Mouse (Mus musculus): Measurements from ENCODE around the gene Hoxc11.

The Hoxc11 gene

GRCm38 (mm10) chr15:102954192-102955006 is at the start of gene Hoxc11:
TSS of gene Hoxc11 (plus strand) at chr15:102954427.
- no peak for DNase-seq (ENCODE audit: low read depth, low spot score)

GRCm38 (mm10) chr15:102904946-102905345 is 49.3 kb upstream of the Hoxc11 start:
- peak; percentile 66 for DNase-seq (ENCODE audit: low read depth, low spot score)

- no peak for DNase-seq (ENCODE audit: low read depth, low spot score)
Observed at GRCm38 (mm10) chr15:102909536-102909935, 44.7 kb upstream of the Hoxc11 start.

- DNase-seq (ENCODE audit: low read depth, low spot score), result no peak
Observed at GRCm38 (mm10) chr15:102910038-102910437, 44.2 kb upstream of the Hoxc11 start.

GRCm38 (mm10) chr15:102910496-102911095 is 43.6 kb upstream of the Hoxc11 start:
- no peak for DNase-seq (ENCODE audit: low read depth, low spot score)

GRCm38 (mm10) chr15:102913038-102913585 is 41.1 kb upstream of the Hoxc11 start:
- no peak for DNase-seq (ENCODE audit: low read depth, low spot score)

GRCm38 (mm10) chr15:102917972-102918572 is 36.2 kb upstream of the Hoxc11 start:
- DNase-seq (ENCODE audit: low read depth, low spot score), result no peak

- DNase-seq (ENCODE audit: low read depth, low spot score), result no peak
Observed at GRCm38 (mm10) chr15:102918611-102919265, 35.5 kb upstream of the Hoxc11 start.

- no peak for DNase-seq (ENCODE audit: low read depth, low spot score)
Observed at GRCm38 (mm10) chr15:102919336-102920180, 34.7 kb upstream of the Hoxc11 start.

GRCm38 (mm10) chr15:102920619-102921018 is 33.6 kb upstream of the Hoxc11 start:
- DNase-seq (ENCODE audit: low read depth, low spot score), result peak; percentile 91

GRCm38 (mm10) chr15:102921053-102922011 is 32.9 kb upstream of the Hoxc11 start, which contains the start of gene Hoxc13:
TSS of gene Hoxc13 (plus strand) at chr15:102921103.
- no peak for DNase-seq (ENCODE audit: low read depth, low spot score)

GRCm38 (mm10) chr15:102922012-102922362 is 32.2 kb upstream of the Hoxc11 start:
- peak; percentile 26 for DNase-seq (ENCODE audit: low read depth, low spot score)

- no peak for DNase-seq (ENCODE audit: low read depth, low spot score)
Observed at GRCm38 (mm10) chr15:102922636-102923500, 31.4 kb upstream of the Hoxc11 start.

- no peak for DNase-seq (ENCODE audit: low read depth, low spot score)
Observed at GRCm38 (mm10) chr15:102927032-102927645, 27.1 kb upstream of the Hoxc11 start.

GRCm38 (mm10) chr15:102931706-102932358 is 22.4 kb upstream of the Hoxc11 start:
- DNase-seq (ENCODE audit: low read depth, low spot score), result no peak

GRCm38 (mm10) chr15:102934438-102934837 is 19.8 kb upstream of the Hoxc11 start:
- no peak for DNase-seq (ENCODE audit: low read depth, low spot score)

GRCm38 (mm10) chr15:102934897-102935296 is 19.3 kb upstream of the Hoxc11 start:
- peak; percentile 61 for DNase-seq (ENCODE audit: low read depth, low spot score)

All from 3T3-L1 (cell line).